Mouse (Mus musculus) hindbrain, embryonic 16.5 days (tissue): ENCODE data around the gene Prf1. TPM values are rescaled to one million over a fixed set of nuclear protein-coding genes. Genes with fewer than 3 reads are reported as not detected.
A peak's percentile ranks its signal among the peaks of the same experiment; 100 is the strongest.

Source experiments
- ATAC-seq: fragments of 200-750 bp; cut with Nextera tagmentation; 2 replicates; pipeline ENCODE4 v1.8.0; 2017; ENCODE audit warnings: moderate TSS enrichment, moderate library complexity
- H3K27ac ChIP-seq: fragments of 300-500 bp; sonication (generic); 2 replicates; pipeline ENCODE4 v1.5.1; 2014; ENCODE audit warnings: low read depth, mild to moderate bottlenecking, control low read depth, low read length, moderate library complexity
- H3K27me3 ChIP-seq: fragments of 300-500 bp; sonication (generic); replicated peaks from 2 replicates; pipeline ENCODE4 v1.6.1; 2014; ENCODE audit warnings: low read length; ENCODE audit not compliant: control insufficient read depth, insufficient read depth
- H3K36me3 ChIP-seq: fragments of 300-500 bp; sonication (generic); 2 replicates; pipeline ENCODE4 v1.6.1; 2014; ENCODE audit warnings: mild to moderate bottlenecking, low read length, moderate library complexity, mixed read lengths; ENCODE audit not compliant: control insufficient read depth, insufficient read depth
- H3K4me1 ChIP-seq: fragments of 300-500 bp; sonication (generic); 2 replicates; pipeline ENCODE4 v1.6.1; 2014; ENCODE audit warnings: low read depth, low read length; ENCODE audit not compliant: control insufficient read depth, insufficient read depth
- H3K4me2 ChIP-seq: fragments of 300-500 bp; sonication (generic); 2 replicates; pipeline ENCODE4 v1.6.1; 2014; ENCODE audit warnings: mild to moderate bottlenecking, low read length, control low read depth, moderate library complexity
- H3K4me3 ChIP-seq: fragments of 300-500 bp; sonication (generic); 2 replicates; pipeline ENCODE4 v1.5.1; 2014; ENCODE audit warnings: mild to moderate bottlenecking, low read length, control low read depth, moderate library complexity
- H3K9ac ChIP-seq: fragments of 300-500 bp; sonication (generic); 2 replicates; pipeline ENCODE4 v1.6.1; 2014; ENCODE audit warnings: low read depth, mild to moderate bottlenecking, control low read depth, low read length, moderate library complexity
- H3K9me3 ChIP-seq: fragments of 300-500 bp; sonication (generic); 2 replicates; pipeline ENCODE4 v1.6.1; 2014; ENCODE audit warnings: mild to moderate bottlenecking, low read length, moderate library complexity; ENCODE audit not compliant: control insufficient read depth
- WGBS: fragments of 180-500 bp; shearing (Covaris S2); extraction: QIAGEN DNeasy Blood & Tissue Kit; methylation state at CpG from one replicate; pipeline ENCODE4 v1.1.7; 2014; 5-methylcytosine and 5-hydroxymethylcytosine counted together
- polyA plus RNA-seq: library from polyadenylated mRNA; unstranded; fragments of >200 nt; fragmentation: Nextera tagmentation; extraction: Ambion mirVana; gene quantifications from 2 replicates; pipeline ENCODE4 v1.2.1, GENCODE M21; 2015

Prf1 gene
- polyA plus RNA-seq, 1 experiment from 2014 or later, result not detected

- no peak overlapping the region for H3K4me2 ChIP-seq
- no peak overlapping the region for H3K4me3 ChIP-seq
- peaks cover 5% of the 10 kb centered on the region for H3K9me3 ChIP-seq
- no peak overlapping the region for H3K9ac ChIP-seq
- H3K36me3 ChIP-seq, result peaks cover 4% of the 10 kb centered on the region; the same call in 1 of the 2 replicates
- H3K4me1 ChIP-seq, result no peaks in the 10 kb centered on the region
- ATAC-seq, result no peak
- WGBS, result 66% methylated on average over 8 of the region's 8 CpGs
- H3K27me3 ChIP-seq, result no peaks in the 10 kb centered on the region
- H3K27ac ChIP-seq, result no peak overlapping the region
These were observed 27.1 kb downstream of the Prf1 start for GRCm38 (mm10) chr10:61324717-61325116.

GRCm38 (mm10) chr10:61325782-61326328, 28.2 kb downstream of the Prf1 start:
- 59% methylated on average over 9 of the region's 9 CpGs for WGBS
- Histone ChIP-seq H3K4me2 (no peak overlapping the region), H3K9me3 (peaks cover 5% of the 10 kb centered on the region), H3K27ac (no peak overlapping the region), H3K4me3 (no peak overlapping the region), H3K4me1 (peaks cover under 1% of the 10 kb centered on the region), H3K9ac (no peak overlapping the region), H3K27me3 (no peaks in the 10 kb centered on the region), H3K36me3 (peaks cover 4% of the 10 kb centered on the region; the same call in 1 of the 2 replicates)
- ATAC-seq, result no peak

GRCm38 (mm10) chr10:61327545-61327944, 29.9 kb downstream of the Prf1 start:
- no peak overlapping the region for H3K4me2 ChIP-seq
- H3K9ac ChIP-seq, result no peak overlapping the region
- peaks cover 4% of the 10 kb centered on the region; the same call in 1 of the 2 replicates for H3K36me3 ChIP-seq
- H3K27ac ChIP-seq, result no peak overlapping the region
- 78% methylated on average over 10 of the region's 10 CpGs for WGBS
- peaks cover 5% of the 10 kb centered on the region for H3K9me3 ChIP-seq
- no peak for ATAC-seq
- no peak overlapping the region for H3K4me3 ChIP-seq
- H3K27me3 ChIP-seq, result no peaks in the 10 kb centered on the region
- peaks cover 5% of the 10 kb centered on the region for H3K4me1 ChIP-seq

- H3K27ac ChIP-seq, result no peak overlapping the region
- no peak overlapping the region for H3K9ac ChIP-seq
- H3K9me3 ChIP-seq, result no peaks in the 10 kb centered on the region
- ATAC-seq, result 0 out of 2 replicates have a peak, but pooled peaks have one; percentile 34
- no peaks in the 10 kb centered on the region for H3K27me3 ChIP-seq
- H3K4me2 ChIP-seq, result no peak overlapping the region
- peaks cover 5% of the 10 kb centered on the region for H3K4me1 ChIP-seq
- H3K4me3 ChIP-seq, result no peak overlapping the region
- no peaks in the 10 kb centered on the region for H3K36me3 ChIP-seq
- 35% methylated on average over 7 of the region's 7 CpGs for WGBS
These were observed 31.3 kb downstream of the Prf1 start for GRCm38 (mm10) chr10:61328927-61329326.

GRCm38 (mm10) chr10:61331046-61331445, 33.4 kb downstream of the Prf1 start:
- H3K27me3 ChIP-seq, result no peaks in the 10 kb centered on the region
- no peak overlapping the region; the same call in 1 of the 2 replicates for H3K9ac ChIP-seq
- 42% methylated on average over 5 of the region's 5 CpGs for WGBS
- peak; percentile 81 for ATAC-seq
- H3K9me3 ChIP-seq, result no peaks in the 10 kb centered on the region
- no peaks in the 10 kb centered on the region for H3K36me3 ChIP-seq
- H3K4me1 ChIP-seq, result peaks cover 5% of the 10 kb centered on the region
- H3K27ac ChIP-seq, result no peak overlapping the region; the same call in 1 of the 2 replicates
- no peak overlapping the region for H3K4me3 ChIP-seq
- no peak overlapping the region for H3K4me2 ChIP-seq

- Histone ChIP-seq H3K4me2 (no peak overlapping the region), H3K4me3 (no peak overlapping the region), H3K4me1 (peaks cover 5% of the 10 kb centered on the region), H3K9ac (no peak overlapping the region), H3K27ac (no peak overlapping the region), H3K9me3 (no peaks in the 10 kb centered on the region), H3K36me3 (no peaks in the 10 kb centered on the region), H3K27me3 (no peaks in the 10 kb centered on the region)
- WGBS, result 76% methylated on average over 7 of the region's 7 CpGs
- no peak for ATAC-seq
These were observed 36.9 kb downstream of the Prf1 start for GRCm38 (mm10) chr10:61334545-61334944.

GRCm38 (mm10) chr10:61336137-61336536, 38.5 kb downstream of the Prf1 start:
- H3K27ac ChIP-seq, result no peak overlapping the region
- H3K9ac ChIP-seq, result no peak overlapping the region
- no peak overlapping the region for H3K4me3 ChIP-seq
- no peak overlapping the region for H3K4me2 ChIP-seq
- ATAC-seq, result peak; percentile 62
- H3K9me3 ChIP-seq, result no peaks in the 10 kb centered on the region
- WGBS, result 22% methylated on average over 6 of the region's 6 CpGs
- peaks cover 1% of the 10 kb centered on the region; the same call in 1 of the 2 replicates for H3K4me1 ChIP-seq
- no peaks in the 10 kb centered on the region for H3K36me3 ChIP-seq
- H3K27me3 ChIP-seq, result no peaks in the 10 kb centered on the region

GRCm38 (mm10) chr10:61336592-61336991, 39.0 kb downstream of the Prf1 start:
- H3K27ac ChIP-seq, result no peak overlapping the region
- no peak overlapping the region for H3K4me3 ChIP-seq
- no peaks in the 10 kb centered on the region for H3K36me3 ChIP-seq
- no peak overlapping the region for H3K4me2 ChIP-seq
- H3K9me3 ChIP-seq, result no peaks in the 10 kb centered on the region
- H3K4me1 ChIP-seq, result no peaks in the 10 kb centered on the region
- ATAC-seq, result peak; percentile 6; the same call in 1 of the 2 replicates
- WGBS, result 84% methylated on average over 5 of the region's 5 CpGs
- no peak overlapping the region for H3K9ac ChIP-seq
- H3K27me3 ChIP-seq, result no peaks in the 10 kb centered on the region

- Histone ChIP-seq H3K4me1 (no peaks in the 10 kb centered on the region), H3K4me3 (no peak overlapping the region), H3K27ac (no peak overlapping the region), H3K27me3 (no peaks in the 10 kb centered on the region), H3K4me2 (no peak overlapping the region), H3K36me3 (0 out of 2 replicates have a peak, but pooled peaks cover 4% of the 10 kb centered on the region), H3K9me3 (no peaks in the 10 kb centered on the region), H3K9ac (no peak overlapping the region)
- 90% methylated on average over 11 of the region's 11 CpGs for WGBS
- ATAC-seq, result no peak
These were observed 40.0 kb downstream of the Prf1 start for GRCm38 (mm10) chr10:61337665-61338064.
